Mouse (Mus musculus) lung, postnatal 0 days (tissue): Measurements from ENCODE around the gene Tmem74b. TPM values are rescaled to one million over a fixed set of nuclear protein-coding genes. Genes with fewer than 3 reads are reported as not detected.

Experiments used
- ATAC-seq: fragments of 200-750 bp; cut with Nextera tagmentation; 2 replicates; pipeline ENCODE4 v1.8.0; 2017; ENCODE audit warnings: moderate library complexity
- DNase-seq: peaks from one replicate; pipeline ENCODE4 v3.0.0-alpha.2; 2016; ENCODE audit warnings: low spot score
- H3K27ac ChIP-seq: fragments of 300-500 bp; sonication (generic); 2 replicates; pipeline ENCODE4 v1.5.1; 2014; ENCODE audit warnings: antibody characterized with exemption, mild to moderate bottlenecking, low read length, mixed read lengths
- H3K27me3 ChIP-seq: fragments of 300-500 bp; sonication (generic); replicated peaks from 2 replicates; pipeline ENCODE4 v1.6.1; 2014; ENCODE audit warnings: low read length, mixed read lengths; ENCODE audit not compliant: insufficient read depth
- H3K36me3 ChIP-seq: fragments of 300-500 bp; sonication (generic); 2 replicates; pipeline ENCODE4 v1.6.1; 2014; ENCODE audit warnings: low read length, mixed read lengths; ENCODE audit not compliant: insufficient read depth
- H3K4me1 ChIP-seq: fragments of 300-500 bp; sonication (generic); 2 replicates; pipeline ENCODE4 v1.6.1; 2014; ENCODE audit warnings: antibody characterized with exemption, low read depth, low read length, mixed read lengths; ENCODE audit not compliant: insufficient read depth
- H3K4me2 ChIP-seq: fragments of 300-500 bp; sonication (generic); replicated peaks from 2 replicates; pipeline ENCODE4 v1.6.1; 2014; ENCODE audit warnings: low read depth, mild to moderate bottlenecking, low read length, moderate library complexity, mixed read lengths
- H3K4me3 ChIP-seq: fragments of 300-500 bp; sonication (generic); 2 replicates; pipeline ENCODE4 v1.5.1; 2014; ENCODE audit warnings: low read depth, low read length
- H3K9ac ChIP-seq: fragments of 300-500 bp; sonication (generic); replicated peaks from 2 replicates; pipeline ENCODE4 v1.6.1; 2014; ENCODE audit warnings: low read depth, mild to moderate bottlenecking
- H3K9me3 ChIP-seq: fragments of 300-500 bp; sonication (generic); 2 replicates; pipeline ENCODE4 v1.6.1; 2016; ENCODE audit warnings: low read length, mixed read lengths
- CTCF ChIP-seq: IDR thresholded peaks from 2 replicates; pipeline ENCODE4 v1.5.1; 2016; ENCODE audit warnings: antibody characterized with exemption, mild to moderate bottlenecking
- EP300 ChIP-seq: IDR thresholded peaks from 2 replicates; pipeline ENCODE4 v1.6.1; 2016; ENCODE audit warnings: antibody characterized with exemption, mild to moderate bottlenecking, control low read depth
- WGBS: fragments of 180-500 bp; shearing (Covaris S2); extraction: QIAGEN DNeasy Blood & Tissue Kit; methylation state at CpG from one replicate; pipeline ENCODE4 v1.1.7; 2014; 5-methylcytosine and 5-hydroxymethylcytosine counted together
- polyA plus RNA-seq: library from polyadenylated mRNA; unstranded; fragments of >200 nt; fragmentation: Nextera tagmentation; extraction: Ambion mirVana; gene quantifications from 2 replicates; pipeline ENCODE4 v1.2.1, GENCODE M21; 2015

Gene Tmem74b
- polyA plus RNA-seq, 1 experiment from 2014 or later: 0.63 TPM

DNA sequence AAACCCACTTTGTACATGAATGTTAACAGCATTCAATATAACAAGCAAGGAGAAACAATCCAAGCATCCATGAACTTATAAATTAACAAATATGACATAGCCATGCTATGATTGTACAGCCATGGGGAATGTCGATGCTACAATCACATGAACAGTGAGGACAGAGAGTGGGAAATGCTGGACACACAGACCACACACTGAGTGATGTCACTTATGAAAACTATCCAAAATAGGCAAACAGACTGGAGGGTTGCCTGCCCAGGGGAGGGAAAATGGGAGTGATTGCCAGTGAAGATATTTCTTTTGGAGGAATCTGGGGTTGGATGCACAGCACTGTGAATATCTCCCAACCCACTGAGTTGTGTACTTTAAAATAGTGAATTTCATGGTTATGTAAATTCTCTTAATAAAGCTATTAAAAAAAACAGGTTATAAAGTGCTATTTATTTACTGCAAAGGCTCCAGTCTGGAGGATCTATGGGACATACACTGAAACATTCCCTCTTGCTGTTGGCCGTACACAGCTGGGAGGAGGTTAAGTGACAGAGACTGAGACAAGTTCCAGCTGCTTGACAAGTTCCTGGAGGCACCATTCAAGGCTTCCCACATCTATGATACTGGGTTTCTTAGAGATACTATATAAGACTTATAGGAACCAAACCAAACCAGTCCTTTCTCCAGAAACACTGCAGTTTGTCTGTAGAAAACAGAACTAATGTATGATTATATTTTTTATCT is 14.7 kb downstream of the Tmem74b start:
- no peak for TF ChIP-seq EP300
- TF ChIP-seq CTCF: no peak
- H3K4me3 ChIP-seq: no peak overlapping the region
- DNase-seq: peak; percentile 60
- H3K27me3 ChIP-seq: no peaks in the 10 kb centered on the region
- peaks cover 24% of the 10 kb centered on the region for H3K36me3 ChIP-seq
- 55% methylated on average over 2 of the region's 2 CpGs for WGBS
- no peak overlapping the region for H3K9ac ChIP-seq
- peak; percentile 57 for ATAC-seq
- no peak overlapping the region for H3K4me2 ChIP-seq
- H3K4me1 ChIP-seq: no peaks in the 10 kb centered on the region
- no peaks in the 10 kb centered on the region for H3K9me3 ChIP-seq
- no peak overlapping the region for H3K27ac ChIP-seq

DNA sequence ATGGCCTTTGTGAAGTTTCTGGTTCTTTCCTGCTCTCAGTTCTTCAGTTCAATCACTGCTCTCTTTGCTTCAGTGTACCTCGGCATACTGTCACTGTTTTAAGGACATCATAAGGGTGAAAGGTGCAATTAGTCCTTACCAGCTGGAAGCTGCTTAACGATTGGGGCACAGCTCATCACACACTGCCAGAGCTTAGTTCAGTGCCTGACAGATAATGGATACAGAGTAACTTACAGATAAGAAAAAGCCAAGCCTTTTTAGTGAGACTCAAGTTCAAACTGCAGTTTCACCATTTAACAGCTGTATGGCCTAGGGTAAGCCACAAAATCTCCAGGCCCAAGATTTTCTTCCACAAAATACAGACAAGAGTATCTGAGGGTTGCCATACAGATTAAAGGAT is 22.3 kb downstream of the Tmem74b start:
- peaks cover 22% of the 10 kb centered on the region for H3K36me3 ChIP-seq
- no peak for ATAC-seq

DNA sequence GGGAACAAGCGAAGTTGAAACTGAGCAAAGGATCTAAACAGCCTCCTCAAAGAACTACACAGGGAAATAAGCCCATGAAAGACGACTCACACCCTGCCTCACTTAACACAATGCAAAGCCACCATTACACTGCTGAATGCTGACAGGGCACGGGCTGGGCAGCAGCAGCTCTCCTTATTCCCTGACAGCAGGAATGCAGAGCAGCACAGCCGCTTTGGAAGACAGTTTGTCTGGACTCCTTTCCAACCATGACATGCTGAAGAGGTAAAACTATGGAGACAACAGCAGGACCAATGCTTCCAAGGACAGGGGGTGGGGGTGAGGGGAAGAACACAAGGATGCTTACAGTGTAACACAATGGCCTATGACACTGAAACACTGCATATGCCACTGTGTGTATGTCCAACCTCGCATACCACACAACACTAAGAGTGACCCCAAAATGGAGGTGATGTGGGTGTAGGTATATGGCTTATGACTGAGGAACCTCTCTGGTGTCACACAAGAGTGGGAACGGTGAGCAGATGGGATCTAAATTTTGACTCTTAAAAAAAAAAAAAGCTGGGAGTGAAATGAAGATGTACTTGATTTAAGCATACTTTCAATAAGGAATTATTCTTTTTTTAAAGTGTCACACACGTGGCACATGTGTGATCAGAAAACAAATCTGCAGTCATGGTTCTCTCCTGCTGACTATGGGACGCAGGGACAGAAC is 31.5 kb downstream of the Tmem74b start:
- peaks cover 15% of the 10 kb centered on the region; the same call in 1 of the 2 replicates for H3K36me3 ChIP-seq
- DNase-seq (no peak), ATAC-seq (no peak)
- TF ChIP-seq CTCF: no peak
- no peak for TF ChIP-seq EP300
- no peak overlapping the region for H3K4me2 ChIP-seq
- H3K27ac ChIP-seq: no peak overlapping the region
- no peaks in the 10 kb centered on the region for H3K27me3 ChIP-seq
- no peak overlapping the region for H3K4me3 ChIP-seq
- no peaks in the 10 kb centered on the region for H3K4me1 ChIP-seq
- WGBS: 87% methylated on average over 8 of the region's 8 CpGs
- H3K9ac ChIP-seq: no peak overlapping the region
- H3K9me3 ChIP-seq: no peaks in the 10 kb centered on the region

More for the DNA sequence above, 22.3 kb downstream of the Tmem74b start:
- H3K4me3 ChIP-seq: no peak overlapping the region
- DNase-seq: no peak
- H3K4me1 ChIP-seq: no peaks in the 10 kb centered on the region
- no peak overlapping the region for H3K27ac ChIP-seq
- no peak overlapping the region for H3K9ac ChIP-seq
- no peaks in the 10 kb centered on the region for H3K9me3 ChIP-seq
- H3K27me3 ChIP-seq: no peaks in the 10 kb centered on the region
- TF ChIP-seq EP300: no peak
- TF ChIP-seq CTCF: no peak
- 86% methylated on average over 2 of the region's 2 CpGs for WGBS
- H3K4me2 ChIP-seq: no peak overlapping the region

DNA sequence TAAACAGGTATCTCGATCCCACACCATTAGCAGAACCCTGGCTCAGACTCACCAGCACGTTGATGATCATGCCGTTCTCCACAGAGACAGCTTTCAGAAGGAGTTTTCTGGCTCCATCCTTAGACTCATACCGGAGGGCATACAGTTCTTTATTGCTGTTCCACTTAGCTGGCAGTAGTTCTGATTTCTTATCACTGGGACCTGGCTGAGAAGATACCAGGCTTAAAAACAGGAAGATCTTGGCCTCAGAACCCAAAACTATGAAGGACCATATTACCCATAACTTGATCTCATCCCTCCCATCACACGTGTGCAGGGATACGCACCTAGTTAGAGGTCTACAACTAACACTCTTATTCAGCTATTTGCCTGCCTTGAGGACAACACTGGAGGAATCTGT is 33.6 kb downstream of the Tmem74b start:
- Histone ChIP-seq H3K27me3 (no peaks in the 10 kb centered on the region), H3K4me1 (0 out of 2 replicates have a peak, but pooled peaks cover 4% of the 10 kb centered on the region), H3K27ac (no peak overlapping the region), H3K4me3 (no peak overlapping the region), H3K9me3 (no peaks in the 10 kb centered on the region), H3K9ac (no peak overlapping the region), H3K36me3 (peaks cover 15% of the 10 kb centered on the region; the same call in 1 of the 2 replicates), H3K4me2 (no peak overlapping the region)
- ATAC-seq: no peak
- DNase-seq: no peak
- 92% methylated on average over 6 of the region's 6 CpGs for WGBS
- TF ChIP-seq CTCF (no peak), EP300 (no peak)

DNA sequence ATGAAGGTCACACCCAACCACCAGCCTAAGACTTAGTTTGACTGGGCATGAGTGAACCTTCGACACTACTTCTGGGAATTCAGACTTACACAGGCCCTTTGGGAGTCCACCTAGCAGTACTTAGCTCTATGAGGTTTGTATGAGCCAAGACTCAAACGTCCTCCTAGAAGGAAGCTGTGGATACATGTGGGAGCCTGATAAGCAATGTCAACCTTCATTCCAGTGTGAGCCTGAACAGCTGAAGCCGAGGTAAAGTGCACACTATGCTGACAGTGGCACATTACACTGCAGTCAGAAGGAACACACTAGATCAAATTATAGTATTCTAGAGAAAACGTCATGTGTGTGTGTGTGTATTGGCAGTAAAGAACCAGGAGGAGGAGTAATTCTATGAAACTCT is 36.7 kb downstream of the Tmem74b start:
- H3K4me3 ChIP-seq: no peak overlapping the region
- H3K9ac ChIP-seq: no peak overlapping the region
- ATAC-seq (no peak), DNase-seq (no peak)
- H3K36me3 ChIP-seq: peaks cover 10% of the 10 kb centered on the region; the same call in 1 of the 2 replicates
- H3K4me2 ChIP-seq: no peak overlapping the region
- WGBS: 80% methylated on average over 4 of the region's 4 CpGs
- no peaks in the 10 kb centered on the region for H3K27me3 ChIP-seq
- no peaks in the 10 kb centered on the region for H3K9me3 ChIP-seq
- H3K27ac ChIP-seq: no peak overlapping the region
- peaks cover 6% of the 10 kb centered on the region; the same call in 1 of the 2 replicates for H3K4me1 ChIP-seq
- TF ChIP-seq CTCF: no peak
- no peak for TF ChIP-seq EP300

DNA sequence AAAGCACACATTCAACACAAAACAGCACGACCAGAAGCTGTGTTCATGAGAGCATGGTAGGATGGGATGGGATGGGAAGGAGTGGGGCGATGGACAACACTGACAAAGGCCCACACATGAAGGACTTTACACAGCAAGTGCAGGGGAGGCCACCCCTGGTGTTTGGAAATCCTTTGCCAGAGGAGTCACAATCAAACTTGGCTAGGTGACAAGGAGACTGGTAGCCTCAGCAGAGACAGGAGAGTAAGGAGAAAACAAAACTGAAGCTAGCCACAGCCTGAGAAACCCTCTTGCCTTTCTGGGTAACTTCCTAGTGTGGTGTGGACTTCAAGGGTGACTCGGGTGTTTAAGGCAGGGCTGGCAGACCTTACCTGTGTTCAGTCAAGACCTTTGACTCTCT is 37.3 kb downstream of the Tmem74b start:
- Histone ChIP-seq H3K9ac (no peak overlapping the region), H3K36me3 (0 out of 2 replicates have a peak, but pooled peaks cover 4% of the 10 kb centered on the region), H3K27me3 (no peaks in the 10 kb centered on the region), H3K4me2 (no peak overlapping the region), H3K9me3 (no peaks in the 10 kb centered on the region), H3K4me1 (peaks cover 6% of the 10 kb centered on the region; the same call in 1 of the 2 replicates), H3K4me3 (no peak overlapping the region), H3K27ac (no peak overlapping the region)
- TF ChIP-seq CTCF (no peak), EP300 (no peak)
- DNase-seq (no peak), ATAC-seq (no peak)
- WGBS: 84% methylated on average over 3 of the region's 3 CpGs
